Mouse (Mus musculus): ENCODE results near the gene Sytl3. TPM values are rescaled to one million over a fixed set of nuclear protein-coding genes. Genes with fewer than 3 reads are reported as not detected.

The Sytl3 gene
- total and polyA plus RNA-seq, 3 experiments: 27.6 to 73.2 (median 59.3) TPM

DNA sequence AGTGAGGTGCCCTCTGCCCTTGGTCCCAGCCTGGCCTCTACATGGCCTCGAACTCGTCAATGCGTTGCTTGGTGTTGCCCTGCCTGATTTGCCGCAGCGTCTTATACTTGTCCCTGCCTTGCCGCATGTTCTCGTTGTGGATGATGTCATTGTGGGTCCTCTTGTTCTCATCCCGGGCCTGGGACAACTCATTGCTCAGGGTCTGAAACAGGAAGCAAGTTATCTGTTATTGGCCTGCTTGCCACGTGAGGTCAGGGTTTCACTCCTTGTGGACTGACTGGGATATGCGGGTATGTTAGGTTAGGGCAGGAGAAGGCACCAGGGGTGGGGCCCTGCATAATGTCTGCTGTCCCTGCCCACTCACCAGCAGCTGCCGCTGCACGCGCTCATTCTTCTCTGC, 80.4 kb downstream of the Sytl3 start:
- H3K27ac ChIP-seq (ENCODE audit: insufficient read depth, low read depth): no peak overlapping the region
- H3K4me3 ChIP-seq (replicated peaks in 1 of 3; ENCODE audit: low read depth in 2 of 3, low read length in 2 of 3, poor library complexity in 1 of 3): no peak overlapping the region
- no peak for DNase-seq (ENCODE audit: extremely low read depth)
- dilution Hi-C loops (cut with MboI; ENCODE audit: extremely low pct_ligation_motif_present, extremely low pct_unique_long_range_greater_than_20kb, low sequenced_read_pairs) (no loop called here), in situ Hi-C loops (cut with MboI; ENCODE audit: low pct_ligation_motif_present, low pct_unique_long_range_greater_than_20kb, low sequenced_read_pairs) (no loop called here)
- TF ChIP-seq ZMIZ1 (IDR thresholded peaks at IDR 0.05; ENCODE audit: low read depth, low read length) (peak; percentile 36; the same call in 1 of the 2 replicates), POLR2AphosphoS2 (IDR thresholded peaks at IDR 0.05; ENCODE audit: low read depth, low read length) (0 out of 2 replicates have a peak, but pooled peaks have one; percentile 24), CHD1 (IDR thresholded peaks at IDR 0.05; ENCODE audit: low read depth, low read length) (no peak)
- H3K79me2 ChIP-seq (replicated peaks; ENCODE audit: control insufficient read depth, extremely low read depth, insufficient read depth, poor library complexity, severe bottlenecking): no peaks in the 10 kb centered on the region
- H3K4me1 ChIP-seq (ENCODE audit: control insufficient read depth in 1 of 2, insufficient read depth in 2 of 2): peaks cover 0 to 16% of the 10 kb centered on the region in 2 experiments; a peak in 3 of 4 replicates
- no peak overlapping the region for H3K9ac ChIP-seq (ENCODE audit: insufficient read depth, low read depth)
- peaks cover 90 to 99% of the 10 kb centered on the region in 2 experiments for H3K36me3 ChIP-seq (replicated peaks in 1 of 2; ENCODE audit: control insufficient read depth in 1 of 2, insufficient read depth in 1 of 2, low read length in 1 of 2)
- H3K9me3 ChIP-seq (replicated peaks; ENCODE audit: low read length): no peaks in the 10 kb centered on the region
- H3K27me3 ChIP-seq (replicated peaks): no peaks in the 10 kb centered on the region
- no peak overlapping the region for H3K4me2 ChIP-seq (ENCODE audit: insufficient read depth, low read depth, poor library complexity, severe bottlenecking)

DNA sequence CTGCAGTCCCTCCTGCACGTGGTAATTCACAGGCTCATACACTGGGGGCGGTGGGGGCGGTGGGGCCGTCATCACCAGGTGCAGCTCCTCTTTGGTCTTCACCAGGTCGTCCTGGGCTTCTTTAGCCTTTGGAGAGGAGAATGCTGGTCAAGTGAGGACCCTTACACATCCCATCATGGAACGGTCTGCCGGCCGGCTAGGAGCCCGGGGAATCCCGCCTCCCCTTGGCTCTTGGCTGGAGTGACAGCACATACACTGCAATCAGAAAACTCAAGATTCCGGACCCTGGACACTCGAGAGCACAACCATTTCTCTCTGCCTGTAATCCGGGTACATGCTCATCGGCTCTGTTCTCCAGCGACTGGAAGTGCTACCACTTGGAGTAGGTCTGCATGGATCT, 80.9 kb downstream of the Sytl3 start:
- peaks cover 0 to 16% of the 10 kb centered on the region in 2 experiments; a peak in 3 of 4 replicates for H3K4me1 ChIP-seq (ENCODE audit: control insufficient read depth in 1 of 2, insufficient read depth in 2 of 2)

DNA sequence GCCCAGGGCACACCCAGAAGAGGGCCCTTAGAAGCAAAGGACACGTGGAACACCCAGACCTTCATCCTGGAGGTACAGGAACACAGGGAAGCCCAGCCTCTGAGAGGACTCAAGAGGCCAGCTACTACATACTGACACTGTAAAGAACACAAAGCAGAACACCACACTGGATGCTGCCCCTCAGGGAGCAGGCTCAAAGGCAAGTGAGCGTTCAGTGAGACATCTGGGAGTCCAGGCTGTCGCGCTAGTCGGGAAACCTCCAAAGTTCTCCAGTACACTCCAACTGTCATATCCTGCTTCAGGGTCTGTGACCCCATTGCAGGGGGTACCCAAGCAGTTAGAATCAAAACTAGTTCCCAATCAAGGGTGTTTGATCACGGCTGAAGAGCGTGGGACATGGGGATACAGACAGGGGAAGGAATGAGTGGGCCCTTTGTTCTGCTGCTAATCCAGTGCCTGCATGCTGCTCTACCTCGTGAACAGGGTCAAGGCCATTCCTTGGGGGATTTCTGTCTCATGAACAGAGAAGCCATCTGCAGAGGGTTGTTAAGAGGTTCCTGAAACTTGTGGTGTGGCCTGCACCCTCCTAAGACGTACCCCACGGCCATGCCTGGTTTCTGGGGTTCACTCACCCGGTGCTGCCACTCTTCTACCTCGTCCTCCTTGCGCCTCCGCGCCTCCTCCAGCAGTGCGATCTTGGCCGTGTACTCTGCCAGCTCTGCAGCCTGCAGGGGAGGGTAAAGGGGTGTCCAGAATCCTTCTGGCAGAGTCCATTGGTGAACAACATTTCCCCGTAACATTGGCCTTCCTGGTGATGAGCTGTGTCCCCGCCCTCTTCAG, 81.7 kb downstream of the Sytl3 start:
- H3K27me3 ChIP-seq (replicated peaks): no peaks in the 10 kb centered on the region
- no peak overlapping the region for H3K9ac ChIP-seq (ENCODE audit: insufficient read depth, low read depth)
- H3K4me3 ChIP-seq (replicated peaks in 1 of 3; ENCODE audit: low read depth in 2 of 3, low read length in 2 of 3, poor library complexity in 1 of 3): no peak overlapping the region
- H3K4me1 ChIP-seq (ENCODE audit: control insufficient read depth in 1 of 2, insufficient read depth in 2 of 2): peaks cover 0 to 16% of the 10 kb centered on the region in 2 experiments; a peak in 3 of 4 replicates
- dilution Hi-C loops (cut with MboI; ENCODE audit: extremely low pct_ligation_motif_present, extremely low pct_unique_long_range_greater_than_20kb, low sequenced_read_pairs): no loop called here
- no peaks in the 10 kb centered on the region for H3K79me2 ChIP-seq (replicated peaks; ENCODE audit: control insufficient read depth, extremely low read depth, insufficient read depth, poor library complexity, severe bottlenecking)
- in situ Hi-C loops (cut with MboI; ENCODE audit: low pct_ligation_motif_present, low pct_unique_long_range_greater_than_20kb, low sequenced_read_pairs): no loop called here
- DNase-seq (ENCODE audit: extremely low read depth): no peak
- no peak overlapping the region for H3K4me2 ChIP-seq (ENCODE audit: insufficient read depth, low read depth, poor library complexity, severe bottlenecking)
- no peak for TF ChIP-seq HCFC1 (IDR thresholded peaks at IDR 0.05; ENCODE audit: low read depth, low read length)
- TF ChIP-seq MAFK (IDR thresholded peaks at IDR 0.05; ENCODE audit: insufficient replicate concordance, low read length): no peak
- TF ChIP-seq SMC3 (IDR thresholded peaks at IDR 0.05; ENCODE audit: low read depth, low read length): no peak
- no peak for TF ChIP-seq ETS1 (conservative IDR thresholded peaks at IDR 0.05; ENCODE audit: low read depth, low read length)
- TF ChIP-seq MXI1 (IDR thresholded peaks at IDR 0.05; ENCODE audit: low read depth, low read length): no peak
- no peak for TF ChIP-seq ZMIZ1 (IDR thresholded peaks at IDR 0.05; ENCODE audit: low read depth, low read length)
- no peak for TF ChIP-seq ELF1 (IDR thresholded peaks at IDR 0.05; ENCODE audit: low read depth, low read length)
- TF ChIP-seq RAD21 (IDR thresholded peaks at IDR 0.05; ENCODE audit: low read depth, low read length): no peak
- no peak for TF ChIP-seq MYC (IDR thresholded peaks at IDR 0.05; ENCODE audit: low read depth, low read length)
- TF ChIP-seq EP300 (IDR thresholded peaks at IDR 0.05; ENCODE audit: low read length): no peak
- no peak for TF ChIP-seq CHD1 (IDR thresholded peaks at IDR 0.05; ENCODE audit: low read depth, low read length)
- TF ChIP-seq JUND (conservative IDR thresholded peaks at IDR 0.05; ENCODE audit: low read depth, low read length): no peak
- TF ChIP-seq ZNF384 (IDR thresholded peaks at IDR 0.05; ENCODE audit: low read depth, low read length): no peak
- TF ChIP-seq MAZ (IDR thresholded peaks at IDR 0.05; ENCODE audit: low read depth, low read length): no peak
- no peaks in the 10 kb centered on the region for H3K9me3 ChIP-seq (replicated peaks; ENCODE audit: low read length)
- no peak overlapping the region for H3K27ac ChIP-seq (ENCODE audit: insufficient read depth, low read depth)
- H3K36me3 ChIP-seq (replicated peaks in 1 of 2; ENCODE audit: control insufficient read depth in 1 of 2, insufficient read depth in 1 of 2, low read length in 1 of 2): peaks cover 89 to 99% of the 10 kb centered on the region in 2 experiments

More for the DNA sequence above, 80.9 kb downstream of the Sytl3 start:
- Histone ChIP-seq H3K4me2 (ENCODE audit: insufficient read depth, low read depth, poor library complexity, severe bottlenecking) (no peak overlapping the region), H3K9ac (ENCODE audit: insufficient read depth, low read depth) (no peak overlapping the region), H3K9me3 (replicated peaks; ENCODE audit: low read length) (no peaks in the 10 kb centered on the region), H3K79me2 (replicated peaks; ENCODE audit: control insufficient read depth, extremely low read depth, insufficient read depth, poor library complexity, severe bottlenecking) (no peaks in the 10 kb centered on the region), H3K36me3 (replicated peaks in 1 of 2; ENCODE audit: control insufficient read depth in 1 of 2, insufficient read depth in 1 of 2, low read length in 1 of 2) (peaks cover 89 to 99% of the 10 kb centered on the region in 2 experiments), H3K27me3 (replicated peaks) (no peaks in the 10 kb centered on the region), H3K27ac (ENCODE audit: insufficient read depth, low read depth) (no peak overlapping the region), H3K4me3 (replicated peaks in 1 of 3; ENCODE audit: low read depth in 2 of 3, low read length in 2 of 3, poor library complexity in 1 of 3) (no peak overlapping the region)
- DNase-seq (ENCODE audit: extremely low read depth): no peak
- no peak for TF ChIP-seq ZMIZ1 (IDR thresholded peaks at IDR 0.05; ENCODE audit: low read depth, low read length)
- TF ChIP-seq MAFK (IDR thresholded peaks at IDR 0.05; ENCODE audit: insufficient replicate concordance, low read length): no peak
- TF ChIP-seq MYC (IDR thresholded peaks at IDR 0.05; ENCODE audit: low read depth, low read length): no peak
- TF ChIP-seq SMC3 (IDR thresholded peaks at IDR 0.05; ENCODE audit: low read depth, low read length): no peak
- TF ChIP-seq E2F4 (IDR thresholded peaks at IDR 0.05; ENCODE audit: insufficient replicate concordance, low read depth, low read length): no peak
- no peak for TF ChIP-seq RCOR1 (conservative IDR thresholded peaks at IDR 0.05; ENCODE audit: low read depth, low read length)
- TF ChIP-seq GABPA (IDR thresholded peaks at IDR 0.05; ENCODE audit: insufficient replicate concordance, low read depth, low read length): no peak
- no peak for TF ChIP-seq BHLHE40 (IDR thresholded peaks at IDR 0.05; ENCODE audit: low read depth, low read length)
- TF ChIP-seq IRF4 (IDR thresholded peaks at IDR 0.05; ENCODE audit: low read depth, low read length): no peak
- in situ Hi-C loops (cut with MboI; ENCODE audit: low pct_ligation_motif_present, low pct_unique_long_range_greater_than_20kb, low sequenced_read_pairs) (no loop called here), dilution Hi-C loops (cut with MboI; ENCODE audit: extremely low pct_ligation_motif_present, extremely low pct_unique_long_range_greater_than_20kb, low sequenced_read_pairs) (no loop called here)

All from CH12.LX (cell line).